Mouse (Mus musculus) lung, adult 2 months (tissue): ENCODE measurements at regions not wholly inside any gene's neighbourhood (a gene's known extent, or its start where the extent isn't known, plus 50 kb on each side); places are given as distances from the start of the nearest gene placed in this dataset.

ENCODE experiments used
- DNase-seq: peaks from one replicate; pipeline ENCODE4 v3.0.0; 2022
- H3K4me1 ChIP-seq: fragments of 200-500 bp; 2 replicates; pipeline ENCODE4 v1.6.1; 2011; ENCODE audit warnings: low read length; ENCODE audit not compliant: control insufficient read depth, insufficient read depth
- H3K4me3 ChIP-seq: fragments of 200-500 bp; replicated peaks from 2 replicates; pipeline ENCODE3; 2011; ENCODE audit warnings: low read depth, mild to moderate bottlenecking, control low read depth, low read length; ENCODE audit errors: extremely low read depth
- CTCF ChIP-seq: fragments of 200-500 bp; IDR thresholded peaks from 2 replicates; pipeline ENCODE4 v1.5.1; 2011; ENCODE audit warnings: mild to moderate bottlenecking, low read length, control low read depth; ENCODE audit not compliant: insufficient read depth
- POLR2A ChIP-seq: fragments of 200-500 bp; IDR thresholded peaks from 2 replicates; pipeline ENCODE4 v1.6.1; 2011; ENCODE audit warnings: low read depth, mild to moderate bottlenecking, control low read depth, low read length, borderline replicate concordance; ENCODE audit errors: extremely low read depth
- WGBS: fragments of 180-500 bp; shearing (Covaris S2); methylation state at CpG from one replicate; pipeline ENCODE4 v1.1.7; 2018; 5-methylcytosine and 5-hydroxymethylcytosine counted together

- TF ChIP-seq CTCF (no peak), POLR2A (no peak)
- WGBS = 72% methylated on average over 2 of the region's 2 CpGs
- DNase-seq = no peak
- Histone ChIP-seq H3K4me3 (no peak overlapping the region), H3K4me1 (no peaks in the 10 kb centered on the region)
Measured at GRCm38 (mm10) chr9:52850552-52850951, 171.0 kb upstream of the AI593442 start.

- no peak for TF ChIP-seq POLR2A
- no peak for TF ChIP-seq CTCF
Measured at GRCm38 (mm10) chr9:52849931-52850330, 170.4 kb upstream of the AI593442 start.

GRCm38 (mm10) chr9:52841105-52841504 lies 161.5 kb upstream of the AI593442 start:
- no peak for DNase-seq
- WGBS = 59% methylated on average over 4 of the region's 4 CpGs
- TF ChIP-seq POLR2A (no peak), CTCF (no peak)
- Histone ChIP-seq H3K4me1 (no peaks in the 10 kb centered on the region), H3K4me3 (no peak overlapping the region)

More at GRCm38 (mm10) chr9:52849931-52850330, 170.4 kb upstream of the AI593442 start:
- DNase-seq = no peak
- Histone ChIP-seq H3K4me3 (no peak overlapping the region), H3K4me1 (no peaks in the 10 kb centered on the region)
- 66% methylated on average over 3 of the region's 3 CpGs for WGBS

- H3K4me3 ChIP-seq = no peak overlapping the region
- TF ChIP-seq POLR2A (no peak), CTCF (no peak)
- H3K4me1 ChIP-seq = no peaks in the 10 kb centered on the region
- DNase-seq = no peak
Measured at GRCm38 (mm10) chr9:52839996-52840395, 160.4 kb upstream of the AI593442 start.

GRCm38 (mm10) chr9:52836151-52836630 lies 156.6 kb upstream of the AI593442 start:
- TF ChIP-seq CTCF (no peak), POLR2A (no peak)
- DNase-seq = no peak
- no peak overlapping the region for H3K4me3 ChIP-seq
- WGBS = 80% methylated on average over 6 of the region's 6 CpGs
- H3K4me1 ChIP-seq = no peaks in the 10 kb centered on the region

GRCm38 (mm10) chr9:52835481-52836150 lies 156.0 kb upstream of the AI593442 start:
- 77% methylated on average over 8 of the region's 8 CpGs for WGBS
- Histone ChIP-seq H3K4me1 (no peaks in the 10 kb centered on the region), H3K4me3 (no peak overlapping the region)
- no peak for DNase-seq
- TF ChIP-seq POLR2A = no peak
- no peak for TF ChIP-seq CTCF

GRCm38 (mm10) chr9:52826781-52827180 lies 147.2 kb upstream of the AI593442 start:
- 69% methylated on average over 1 of the region's 1 CpGs for WGBS
- no peak for TF ChIP-seq POLR2A
- TF ChIP-seq CTCF = no peak
- DNase-seq = no peak

GRCm38 (mm10) chr9:52816309-52816708 lies 136.7 kb upstream of the AI593442 start:
- no peak for DNase-seq
- H3K4me3 ChIP-seq = no peak overlapping the region
- WGBS = 80% methylated on average over 4 of the region's 4 CpGs
- H3K4me1 ChIP-seq = no peaks in the 10 kb centered on the region
- no peak for TF ChIP-seq POLR2A
- no peak for TF ChIP-seq CTCF

More at GRCm38 (mm10) chr9:52826781-52827180, 147.2 kb upstream of the AI593442 start:
- H3K4me3 ChIP-seq = no peak overlapping the region
- no peaks in the 10 kb centered on the region for H3K4me1 ChIP-seq

- H3K4me3 ChIP-seq = no peak overlapping the region
- DNase-seq = no peak
- no peaks in the 10 kb centered on the region for H3K4me1 ChIP-seq
- 91% methylated on average over 13 of the region's 13 CpGs for WGBS
- TF ChIP-seq POLR2A (no peak), CTCF (no peak)
Measured at GRCm38 (mm10) chr9:52802969-52803368, 123.4 kb upstream of the AI593442 start.

GRCm38 (mm10) chr9:52801801-52802200 lies 122.2 kb upstream of the AI593442 start:
- no peak for TF ChIP-seq POLR2A
- no peak for TF ChIP-seq CTCF
- Histone ChIP-seq H3K4me1 (no peaks in the 10 kb centered on the region), H3K4me3 (no peak overlapping the region)
- DNase-seq = no peak
- WGBS = 81% methylated on average over 5 of the region's 5 CpGs
